Mouse (Mus musculus) heart, postnatal 0 days (tissue): ENCODE results near the gene Sh3bgrl2. TPM values are rescaled to one million over a fixed set of nuclear protein-coding genes. Genes with fewer than 3 reads are reported as not detected.

Experiments
- ATAC-seq: fragments of 200-750 bp; cut with Nextera tagmentation; 2 replicates; pipeline ENCODE4 v1.8.0; 2017; ENCODE audit warnings: low read depth, moderate number of reproducible peaks, moderate library complexity; ENCODE audit not compliant: insufficient read depth
- DNase-seq: peaks from one replicate; pipeline ENCODE4 v3.0.0-alpha.2; 2016; ENCODE audit warnings: low spot score
- H3K27ac ChIP-seq: fragments of 300-500 bp; sonication (generic); 2 replicates; pipeline ENCODE4 v1.5.1; 2014; ENCODE audit warnings: low read depth, mild to moderate bottlenecking
- H3K27me3 ChIP-seq: fragments of 300-500 bp; sonication (generic); 2 replicates; pipeline ENCODE4 v1.6.1; 2014; ENCODE audit warnings: low read length, mixed read lengths; ENCODE audit not compliant: control insufficient read depth, insufficient read depth
- H3K36me3 ChIP-seq: fragments of 300-500 bp; sonication (generic); replicated peaks from 2 replicates; pipeline ENCODE4 v1.6.1; 2014; ENCODE audit warnings: low read length, mixed read lengths; ENCODE audit not compliant: control insufficient read depth, insufficient read depth
- H3K4me1 ChIP-seq: fragments of 300-500 bp; sonication (generic); 2 replicates; pipeline ENCODE4 v1.6.1; 2014; ENCODE audit warnings: antibody characterized with exemption; ENCODE audit not compliant: control insufficient read depth, insufficient read depth
- H3K4me2 ChIP-seq: fragments of 300-500 bp; sonication (generic); 2 replicates; pipeline ENCODE4 v1.6.1; 2014; ENCODE audit warnings: low read depth, mild to moderate bottlenecking, low read length, moderate library complexity
- H3K4me3 ChIP-seq: fragments of 300-500 bp; sonication (generic); 2 replicates; pipeline ENCODE4 v1.5.1; 2014; ENCODE audit warnings: low read depth, low read length
- H3K9ac ChIP-seq: fragments of 300-500 bp; sonication (generic); replicated peaks from 2 replicates; pipeline ENCODE4 v1.6.1; 2014; ENCODE audit warnings: low read depth, low read length, mixed read lengths
- H3K9me3 ChIP-seq: fragments of 300-500 bp; sonication (generic); replicated peaks from 2 replicates; pipeline ENCODE4 v1.6.1; 2016; ENCODE audit warnings: low read length; ENCODE audit not compliant: control insufficient read depth
- CTCF ChIP-seq: IDR thresholded peaks from 2 replicates; pipeline ENCODE4 v1.5.1; 2016; ENCODE audit warnings: antibody characterized with exemption, control low read depth, low read depth
- EP300 ChIP-seq: IDR thresholded peaks from 2 replicates; pipeline ENCODE4 v1.6.1; 2016; ENCODE audit warnings: antibody characterized with exemption, low read depth
- WGBS: fragments of 180-500 bp; shearing (Covaris S2); extraction: QIAGEN DNeasy Blood & Tissue Kit; methylation state at CpG from one replicate; pipeline ENCODE4 v1.1.7; 2014; 5-methylcytosine and 5-hydroxymethylcytosine counted together
- polyA plus RNA-seq: library from polyadenylated mRNA; unstranded; fragments of >200 nt; fragmentation: Nextera tagmentation; extraction: Ambion mirVana; gene quantifications from 2 replicates; pipeline ENCODE4 v1.2.1, GENCODE M21; 2015
- total RNA-seq: library from RNA; depleted of rRNA; stranded (reverse); fragments of >200 nt; gene quantifications from 2 replicates; pipeline ENCODE4 v1.2.3, GENCODE M21; 2014; ENCODE audit warnings: low replicate concordance

The Sh3bgrl2 gene
- total and polyA plus RNA-seq, 2 experiments from 2014 or later = 3.8 to 5.7 TPM

DNA sequence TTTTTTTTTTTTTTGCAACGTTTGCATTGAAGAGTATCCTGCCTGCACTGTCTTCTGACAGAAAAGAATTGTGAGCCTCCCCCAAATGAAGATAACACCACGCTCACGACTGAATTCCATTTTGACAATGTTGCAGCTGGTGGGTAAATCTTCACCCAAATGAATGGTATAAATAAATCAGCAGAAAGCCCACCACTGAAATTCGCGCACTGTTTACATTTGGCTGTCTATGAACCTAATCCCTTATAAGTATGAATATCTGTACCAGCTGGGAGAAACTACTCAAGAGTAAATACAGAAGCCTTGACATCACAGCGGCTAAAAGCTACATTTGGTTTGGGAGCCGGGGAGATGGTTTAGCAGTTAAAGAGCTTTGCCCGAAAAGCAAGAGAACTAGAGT lies 116.8 kb downstream of the Sh3bgrl2 start:
- no peak for DNase-seq
- H3K4me1 ChIP-seq = no peaks in the 10 kb centered on the region
- peak overlapping the region; percentile 47 for H3K4me3 ChIP-seq
- no peak overlapping the region for H3K27ac ChIP-seq
- no peaks in the 10 kb centered on the region for H3K27me3 ChIP-seq
- H3K4me2 ChIP-seq = peak overlapping the region; percentile 68
- TF ChIP-seq CTCF (no peak), EP300 (no peak)
- no peaks in the 10 kb centered on the region for H3K36me3 ChIP-seq
- ATAC-seq = no peak
- 0 out of 2 replicates have a peak, but pooled peaks cover 4% of the 10 kb centered on the region for H3K9me3 ChIP-seq
- no peak overlapping the region for H3K9ac ChIP-seq
- WGBS = 53% methylated on average over 8 of the region's 8 CpGs

DNA sequence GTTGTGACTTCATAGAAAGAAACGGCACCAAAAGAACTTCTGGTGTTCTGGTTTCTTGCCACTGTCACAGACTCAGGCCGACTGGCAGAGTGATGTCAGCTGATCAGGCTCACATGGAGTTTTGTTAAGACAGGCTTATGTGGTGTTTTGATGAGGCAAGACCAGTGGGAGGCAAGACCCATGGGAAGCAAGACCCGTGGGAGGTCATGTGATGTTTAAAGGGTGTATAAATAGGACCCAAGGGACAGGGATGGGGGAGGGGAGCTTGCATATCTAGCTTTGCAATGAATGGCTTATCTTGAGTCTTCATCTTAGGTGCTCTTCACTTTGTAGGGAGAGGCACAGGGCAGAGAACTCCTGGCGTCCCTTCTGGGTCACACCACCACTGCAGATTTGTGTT lies 118.9 kb downstream of the Sh3bgrl2 start:
- Histone ChIP-seq H3K4me1 (no peaks in the 10 kb centered on the region), H3K4me3 (no peak overlapping the region), H3K4me2 (no peak overlapping the region), H3K9me3 (no peaks in the 10 kb centered on the region), H3K27me3 (no peaks in the 10 kb centered on the region), H3K36me3 (no peaks in the 10 kb centered on the region), H3K9ac (no peak overlapping the region), H3K27ac (no peak overlapping the region)
- 45% methylated on average over 4 of the region's 4 CpGs for WGBS
- no peak for DNase-seq
- TF ChIP-seq CTCF (no peak), EP300 (no peak)
- no peak for ATAC-seq

DNA sequence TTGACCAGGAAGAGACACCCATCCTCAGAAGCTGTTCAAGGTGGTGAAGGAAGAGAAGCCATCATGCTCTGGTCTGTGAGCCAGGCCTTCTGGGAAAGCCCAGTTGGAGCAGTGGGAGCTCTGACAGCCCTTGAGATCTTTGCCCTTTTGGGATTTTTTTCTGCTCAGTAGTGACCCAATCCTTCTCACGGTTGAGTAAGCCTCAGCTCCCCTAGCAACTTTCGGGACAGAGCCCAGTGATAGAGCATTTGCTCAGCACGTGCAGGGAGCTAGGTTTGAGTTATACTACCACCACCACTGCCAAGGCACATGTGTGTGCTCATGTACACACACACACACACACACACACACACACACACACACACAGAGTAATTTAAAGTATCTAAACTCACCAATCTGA lies 131.5 kb downstream of the Sh3bgrl2 start:
- Histone ChIP-seq H3K9ac (no peak overlapping the region), H3K27me3 (no peaks in the 10 kb centered on the region), H3K36me3 (no peaks in the 10 kb centered on the region), H3K4me2 (no peak overlapping the region), H3K9me3 (no peaks in the 10 kb centered on the region), H3K4me1 (no peaks in the 10 kb centered on the region), H3K27ac (no peak overlapping the region), H3K4me3 (no peak overlapping the region)
- TF ChIP-seq CTCF (no peak), EP300 (no peak)
- no peak for DNase-seq
- ATAC-seq = no peak
- WGBS = 74% methylated on average over 3 of the region's 3 CpGs

DNA sequence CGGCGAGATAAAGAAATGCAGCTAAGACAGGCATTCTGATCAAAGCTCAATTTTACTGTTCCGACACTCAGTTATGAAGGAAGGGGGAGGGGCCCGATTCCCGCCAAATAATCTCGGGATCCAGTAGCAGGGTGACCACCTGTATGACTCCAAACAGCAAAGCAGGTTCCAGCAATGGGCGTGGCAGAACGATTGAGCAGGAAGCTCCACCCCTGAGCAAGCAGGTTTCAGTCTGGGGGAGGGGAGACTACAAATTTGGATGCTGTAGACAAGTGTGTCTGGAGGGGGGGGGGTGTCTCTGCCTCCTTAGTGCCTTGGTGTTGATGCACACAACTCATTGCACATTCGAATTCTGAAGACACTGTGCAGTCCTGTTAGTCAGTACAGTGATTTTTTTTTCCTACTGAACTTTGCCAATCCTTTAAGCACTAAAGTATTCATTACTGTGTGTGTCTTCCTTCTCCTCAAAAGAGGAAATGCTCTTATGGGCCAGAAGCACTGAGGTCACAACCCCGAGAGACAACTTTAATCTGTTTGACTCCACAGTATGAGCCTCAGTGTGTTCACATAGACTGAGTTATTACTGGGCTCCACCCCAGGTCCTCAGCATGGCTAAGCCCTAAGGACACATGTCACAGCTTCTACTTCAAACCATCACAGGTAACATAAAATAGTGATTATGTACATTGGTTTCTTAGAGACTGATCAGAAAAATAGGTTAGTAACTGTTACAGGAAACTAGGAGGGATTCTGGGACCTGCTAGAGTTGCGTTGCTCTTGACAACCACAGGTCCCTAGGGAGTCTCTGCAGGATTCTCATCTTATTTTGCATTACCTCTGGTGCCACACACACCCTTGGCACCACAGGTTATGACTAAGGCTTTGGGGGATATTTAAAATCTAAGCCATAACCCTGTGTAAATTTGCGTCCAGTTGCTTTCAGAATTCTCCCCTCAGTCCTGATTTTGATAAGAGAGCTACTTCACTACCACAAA lies 133.8 kb downstream of the Sh3bgrl2 start:
- Histone ChIP-seq H3K27ac (no peak overlapping the region), H3K36me3 (no peaks in the 10 kb centered on the region), H3K4me1 (peaks cover 3% of the 10 kb centered on the region; the same call in 1 of the 2 replicates), H3K9ac (no peak overlapping the region), H3K4me2 (no peak overlapping the region), H3K4me3 (no peak overlapping the region), H3K9me3 (no peaks in the 10 kb centered on the region), H3K27me3 (no peaks in the 10 kb centered on the region)
- no peak for DNase-seq
- no peak for ATAC-seq
- no peak for TF ChIP-seq CTCF
- 63% methylated on average over 12 of the region's 12 CpGs for WGBS

DNA sequence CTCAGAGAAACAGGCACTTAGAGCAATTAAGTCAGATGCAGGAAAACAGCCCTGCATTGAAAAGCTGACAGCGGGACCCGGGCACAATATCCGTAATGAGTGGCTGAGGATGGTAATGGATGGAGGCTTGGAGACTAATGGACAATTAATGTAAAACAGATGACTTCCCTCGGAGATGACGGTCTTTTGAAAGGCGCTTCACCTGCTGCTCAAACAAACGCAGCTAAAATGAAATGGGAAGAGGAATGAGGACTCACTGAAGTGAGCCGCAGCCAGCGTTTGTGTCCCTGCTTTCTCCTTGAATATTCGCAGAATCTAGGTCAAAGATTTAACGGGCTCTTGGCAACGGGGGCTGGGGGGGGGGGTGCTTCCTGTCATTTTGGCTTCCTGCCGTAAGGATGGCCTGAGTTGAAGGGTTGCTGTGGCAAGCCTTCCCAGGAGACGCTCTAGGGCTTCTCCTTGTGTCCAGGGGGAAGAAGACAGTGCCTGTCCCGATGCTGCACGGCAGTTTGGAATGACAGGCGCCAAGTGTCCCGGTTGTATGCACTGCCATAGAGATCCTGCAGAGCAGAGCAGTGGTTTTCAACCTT lies 138.5 kb downstream of the Sh3bgrl2 start:
- H3K4me3 ChIP-seq = peak overlapping the region; percentile 19
- no peaks in the 10 kb centered on the region for H3K36me3 ChIP-seq
- H3K4me2 ChIP-seq = peak overlapping the region; percentile 49
- no peaks in the 10 kb centered on the region for H3K9me3 ChIP-seq
- no peak overlapping the region for H3K9ac ChIP-seq
- no peak for TF ChIP-seq EP300
- no peak for TF ChIP-seq CTCF
- no peak for ATAC-seq
- WGBS = 23% methylated on average over 18 of the region's 18 CpGs
- no peak overlapping the region for H3K27ac ChIP-seq
- H3K4me1 ChIP-seq = peaks cover 7% of the 10 kb centered on the region; the same call in 1 of the 2 replicates
- DNase-seq = no peak
- H3K27me3 ChIP-seq = peaks cover 4% of the 10 kb centered on the region; the same call in 1 of the 2 replicates
